Mouse (Mus musculus): ENCODE results near the gene Parp8. TPM values are rescaled to one million over a fixed set of nuclear protein-coding genes. Genes with fewer than 3 reads are reported as not detected.

Parp8 gene
- total and polyA plus RNA-seq, 3 experiments, result not detected

Other genes with a start within 250 kb of the Parp8 start
- 0.88 and 1.2 TPM in 2 replicates for gene Emb, start 183.0 kb upstream of the Parp8 start, total RNA-seq (2012; rRNA removed)
- 2.1 and 2.4 TPM in 2 replicates for gene Emb, start 183.0 kb upstream of the Parp8 start, total RNA-seq (2014; rRNA removed)
- gene Emb, start 183.0 kb upstream of the Parp8 start, polyA plus RNA-seq (2012; ENCODE audit: insufficient read length, low read depth), result 0.60 and 0.86 TPM in 2 replicates
- not detected in 2 replicates for gene Gm17509, start 195.5 kb upstream of the Parp8 start, total RNA-seq (2012; rRNA removed)
- gene Gm17509, start 195.5 kb upstream of the Parp8 start, total RNA-seq (2014; rRNA removed), result not detected in 2 replicates
- not detected in 2 replicates for gene Gm17509, start 195.5 kb upstream of the Parp8 start, polyA plus RNA-seq (2012; ENCODE audit: insufficient read length, low read depth)